Mouse (Mus musculus): ENCODE measurements around the gene Asxl1. TPM values are rescaled to one million over a fixed set of nuclear protein-coding genes. Genes with fewer than 3 reads are reported as not detected.

Gene Asxl1
- 30.4 to 36.5 TPM (median 34.3 TPM) in 3 replicates for total RNA-seq (2017)

- peak; percentile 94 for ATAC-seq (replicated peaks; ENCODE audit: insufficient number of reproducible peaks, low FRiP score, low TSS enrichment, poor library complexity, severe bottlenecking)
Observed at GRCm38 (mm10) chr2:153345454-153346220, at the start of gene Asxl1. TSS of gene Asxl1 (plus strand) at chr2:153345829.

GRCm38 (mm10) chr2:153297771-153298170 is 47.9 kb upstream of the Asxl1 start:
- ATAC-seq (replicated peaks; ENCODE audit: insufficient number of reproducible peaks, low FRiP score, low TSS enrichment, poor library complexity, severe bottlenecking), result no peak

- ATAC-seq (replicated peaks; ENCODE audit: insufficient number of reproducible peaks, low FRiP score, low TSS enrichment, poor library complexity, severe bottlenecking), result no peak
Observed at GRCm38 (mm10) chr2:153298460-153298859, 47.2 kb upstream of the Asxl1 start.

GRCm38 (mm10) chr2:153298863-153299262 is 46.8 kb upstream of the Asxl1 start:
- peak; percentile 84 for ATAC-seq (replicated peaks; ENCODE audit: insufficient number of reproducible peaks, low FRiP score, low TSS enrichment, poor library complexity, severe bottlenecking)

- ATAC-seq (replicated peaks; ENCODE audit: insufficient number of reproducible peaks, low FRiP score, low TSS enrichment, poor library complexity, severe bottlenecking), result no peak
Observed at GRCm38 (mm10) chr2:153301123-153301522, 44.5 kb upstream of the Asxl1 start.

GRCm38 (mm10) chr2:153305240-153305639 is 40.4 kb upstream of the Asxl1 start:
- no peak for ATAC-seq (replicated peaks; ENCODE audit: insufficient number of reproducible peaks, low FRiP score, low TSS enrichment, poor library complexity, severe bottlenecking)

- ATAC-seq (replicated peaks; ENCODE audit: insufficient number of reproducible peaks, low FRiP score, low TSS enrichment, poor library complexity, severe bottlenecking), result no peak
Observed at GRCm38 (mm10) chr2:153308586-153308985, 37.0 kb upstream of the Asxl1 start.

GRCm38 (mm10) chr2:153309106-153309505 is 36.5 kb upstream of the Asxl1 start:
- ATAC-seq (replicated peaks; ENCODE audit: insufficient number of reproducible peaks, low FRiP score, low TSS enrichment, poor library complexity, severe bottlenecking), result no peak

- ATAC-seq (replicated peaks; ENCODE audit: insufficient number of reproducible peaks, low FRiP score, low TSS enrichment, poor library complexity, severe bottlenecking), result no peak
Observed at GRCm38 (mm10) chr2:153310228-153310627, 35.4 kb upstream of the Asxl1 start.

GRCm38 (mm10) chr2:153312884-153313283 is 32.7 kb upstream of the Asxl1 start:
- no peak for ATAC-seq (replicated peaks; ENCODE audit: insufficient number of reproducible peaks, low FRiP score, low TSS enrichment, poor library complexity, severe bottlenecking)

GRCm38 (mm10) chr2:153318408-153318807 is 27.2 kb upstream of the Asxl1 start:
- ATAC-seq (replicated peaks; ENCODE audit: insufficient number of reproducible peaks, low FRiP score, low TSS enrichment, poor library complexity, severe bottlenecking), result no peak

GRCm38 (mm10) chr2:153319036-153319643 is 26.5 kb upstream of the Asxl1 start:
- ATAC-seq (replicated peaks; ENCODE audit: insufficient number of reproducible peaks, low FRiP score, low TSS enrichment, poor library complexity, severe bottlenecking), result peak; percentile 72

GRCm38 (mm10) chr2:153325706-153326376 is 19.8 kb upstream of the Asxl1 start:
- ATAC-seq (replicated peaks; ENCODE audit: insufficient number of reproducible peaks, low FRiP score, low TSS enrichment, poor library complexity, severe bottlenecking), result no peak

GRCm38 (mm10) chr2:153332271-153332670 is 13.4 kb upstream of the Asxl1 start:
- ATAC-seq (replicated peaks; ENCODE audit: insufficient number of reproducible peaks, low FRiP score, low TSS enrichment, poor library complexity, severe bottlenecking), result no peak

- ATAC-seq (replicated peaks; ENCODE audit: insufficient number of reproducible peaks, low FRiP score, low TSS enrichment, poor library complexity, severe bottlenecking), result peak; percentile 81
Observed at GRCm38 (mm10) chr2:153332981-153333380, 12.6 kb upstream of the Asxl1 start.

GRCm38 (mm10) chr2:153333822-153334232 is 11.8 kb upstream of the Asxl1 start:
- ATAC-seq (replicated peaks; ENCODE audit: insufficient number of reproducible peaks, low FRiP score, low TSS enrichment, poor library complexity, severe bottlenecking), result no peak

- no peak for ATAC-seq (replicated peaks; ENCODE audit: insufficient number of reproducible peaks, low FRiP score, low TSS enrichment, poor library complexity, severe bottlenecking)
Observed at GRCm38 (mm10) chr2:153334281-153334680, 11.3 kb upstream of the Asxl1 start.

- no peak for ATAC-seq (replicated peaks; ENCODE audit: insufficient number of reproducible peaks, low FRiP score, low TSS enrichment, poor library complexity, severe bottlenecking)
Observed at GRCm38 (mm10) chr2:153336117-153336516, 9.5 kb upstream of the Asxl1 start.
